Mouse (Mus musculus) CD8-positive naive resting alpha-beta T cell, adult 2 months (primary cell): ENCODE data around the gene Uba7.

ENCODE experiments used
- DNase-seq, 2 experiments: peaks; one replicate each; pipeline ENCODE4 v3.0.0; 2022; ENCODE audit warnings: low read depth in 2 of 2, low spot score in 2 of 2

Gene Uba7

GRCm38 (mm10) chr9:107975399-107976386 is at the start of gene Uba7:
TSS of gene Uba7 (plus strand) at chr9:107975505.
- DNase-seq: peak in 1 of 2 experiments; percentile 42

- no peak for DNase-seq
Measured at GRCm38 (mm10) chr9:107926920-107927420, 48.3 kb upstream of the Uba7 start.

- DNase-seq: no peak
Measured at GRCm38 (mm10) chr9:107927749-107928148, 47.6 kb upstream of the Uba7 start.

- DNase-seq: no peak
Measured at GRCm38 (mm10) chr9:107928169-107928568, 47.1 kb upstream of the Uba7 start, which contains the start of gene Actl11. TSS of gene Actl11 (plus strand) at chr9:107928469.

- no peak for DNase-seq
Measured at GRCm38 (mm10) chr9:107932221-107932620, 43.1 kb upstream of the Uba7 start.

- DNase-seq: no peak
Measured at GRCm38 (mm10) chr9:107934146-107934545, 41.2 kb upstream of the Uba7 start.

GRCm38 (mm10) chr9:107935374-107935773 is 39.9 kb upstream of the Uba7 start, which contains the start of gene Camkv:
TSS of gene Camkv (plus strand) at chr9:107935674.
- DNase-seq: no peak

GRCm38 (mm10) chr9:107935790-107936214 is 39.5 kb upstream of the Uba7 start:
- DNase-seq: peak; percentile 24 to 33

- DNase-seq: no peak
Measured at GRCm38 (mm10) chr9:107936215-107936822, 39.0 kb upstream of the Uba7 start.

GRCm38 (mm10) chr9:107936831-107937230 is 38.5 kb upstream of the Uba7 start:
- no peak for DNase-seq

GRCm38 (mm10) chr9:107947241-107948194 is 27.8 kb upstream of the Uba7 start:
- DNase-seq: no peak

- DNase-seq: no peak
Measured at GRCm38 (mm10) chr9:107949184-107949921, 26.0 kb upstream of the Uba7 start.

- no peak for DNase-seq
Measured at GRCm38 (mm10) chr9:107949922-107950235, 25.4 kb upstream of the Uba7 start, which contains the start of gene Traip. TSS of gene Traip (plus strand) at chr9:107950136.

GRCm38 (mm10) chr9:107950460-107951355 is 24.6 kb upstream of the Uba7 start:
- DNase-seq: peak; percentile 70 to 82

GRCm38 (mm10) chr9:107955613-107956289 is 19.6 kb upstream of the Uba7 start:
- no peak for DNase-seq

- no peak for DNase-seq
Measured at GRCm38 (mm10) chr9:107957141-107957540, 18.2 kb upstream of the Uba7 start.

- DNase-seq: no peak
Measured at GRCm38 (mm10) chr9:107959896-107960295, 15.4 kb upstream of the Uba7 start.

- no peak for DNase-seq
Measured at GRCm38 (mm10) chr9:107960928-107961327, 14.4 kb upstream of the Uba7 start.
